Mouse (Mus musculus): ENCODE results near the gene Htr7. TPM values are rescaled to one million over a fixed set of nuclear protein-coding genes. Genes with fewer than 3 reads are reported as not detected.

Htr7 gene
- total RNA-seq (2021), result under 1 TPM; 0.43 to 0.59 TPM
- long read RNA-seq, experiment 1, result 0 reads
- long read RNA-seq, experiment 2, result 0 reads

- peak; percentile 37 for TF ChIP-seq CTCF (IDR thresholded peaks at IDR 0.05)
- intact Hi-C loops (cut with DNase I), result no loop called here
Observed at GRCm38 (mm10) chr19:36057231-36057811, at the start of gene Htr7. Gene Htr7 (minus strand): TSS chr19:36057507.

GRCm38 (mm10) chr19:36103909-36104308 is 46.6 kb upstream of the Htr7 start:
- no peak for TF ChIP-seq CTCF (IDR thresholded peaks at IDR 0.05)
- H3K27ac ChIP-seq, result no peak overlapping the region
- no peak for DNase-seq
- no peak overlapping the region for H3K4me3 ChIP-seq
- intact Hi-C loops (cut with DNase I), result no loop called here

More at GRCm38 (mm10) chr19:36057231-36057811, at the start of gene Htr7:
- peak within 1 kb of the TSS; percentile 54; the same call in 1 of the 2 replicates for H3K27ac ChIP-seq
- DNase-seq, result peak; percentile 52
- H3K4me3 ChIP-seq, result peak within 1 kb of the TSS; percentile 67

GRCm38 (mm10) chr19:36098916-36099315 is 41.6 kb upstream of the Htr7 start:
- Histone ChIP-seq H3K27ac (no peak overlapping the region), H3K4me3 (no peak overlapping the region)
- DNase-seq, result no peak
- intact Hi-C loops (cut with DNase I), result no loop called here
- no peak for TF ChIP-seq CTCF (IDR thresholded peaks at IDR 0.05)

GRCm38 (mm10) chr19:36098265-36098664 is 41.0 kb upstream of the Htr7 start:
- intact Hi-C loops (cut with DNase I), result no loop called here
- Histone ChIP-seq H3K27ac (no peak overlapping the region), H3K4me3 (no peak overlapping the region)
- TF ChIP-seq CTCF (IDR thresholded peaks at IDR 0.05), result no peak
- no peak for DNase-seq

- TF ChIP-seq CTCF (IDR thresholded peaks at IDR 0.05), result no peak
- H3K4me3 ChIP-seq, result no peak overlapping the region
- intact Hi-C loops (cut with DNase I), result no loop called here
- DNase-seq, result no peak
- H3K27ac ChIP-seq, result no peak overlapping the region
Observed at GRCm38 (mm10) chr19:36097194-36097593, 39.9 kb upstream of the Htr7 start.

- intact Hi-C loops (cut with DNase I), result no loop called here
- no peak overlapping the region for H3K27ac ChIP-seq
- H3K4me3 ChIP-seq, result no peak overlapping the region
- no peak for DNase-seq
- peak; percentile 64 for TF ChIP-seq CTCF (IDR thresholded peaks at IDR 0.05)
Observed at GRCm38 (mm10) chr19:36090781-36091180, 33.5 kb upstream of the Htr7 start.

- Histone ChIP-seq H3K4me3 (peak within 1 kb of the TSS; percentile 78), H3K27ac (peak within 1 kb of the TSS; percentile 84)
- no peak for TF ChIP-seq CTCF (IDR thresholded peaks at IDR 0.05)
- intact Hi-C loops (cut with DNase I), result loop anchor here (10.0 kb wide), 1 partner anchor 1089 kb away; no protein-coding TSS in a partner anchor
- DNase-seq, result peak; percentile 90
Observed at GRCm38 (mm10) chr19:36083262-36084225, 26.2 kb upstream of the Htr7 start, which contains the start of gene Rpp30. Gene Rpp30 (plus strand): TSS chr19:36083716.

GRCm38 (mm10) chr19:36082606-36083261 is 25.4 kb upstream of the Htr7 start:
- intact Hi-C loops (cut with DNase I), result loop anchor here (10.0 kb wide), 1 partner anchor 1088 kb away; no protein-coding TSS in a partner anchor
- peak overlapping the region; percentile 84 for H3K27ac ChIP-seq
- peak overlapping the region; percentile 78 for H3K4me3 ChIP-seq
- peak; percentile 76 for TF ChIP-seq CTCF (IDR thresholded peaks at IDR 0.05)
- DNase-seq, result peak; percentile 26

- TF ChIP-seq CTCF (IDR thresholded peaks at IDR 0.05), result peak; percentile 22
- no peak for DNase-seq
- Histone ChIP-seq H3K4me3 (no peak overlapping the region), H3K27ac (no peak overlapping the region)
- intact Hi-C loops (cut with DNase I), result no loop called here
Observed at GRCm38 (mm10) chr19:36062801-36063529, 5.7 kb upstream of the Htr7 start.

- TF ChIP-seq CTCF (IDR thresholded peaks at IDR 0.05), result no peak
- peak overlapping the region; percentile 54; the same call in 1 of the 2 replicates for H3K27ac ChIP-seq
- no peak for DNase-seq
- intact Hi-C loops (cut with DNase I), result no loop called here
- peak overlapping the region; percentile 67 for H3K4me3 ChIP-seq
Observed at GRCm38 (mm10) chr19:36056502-36057221, 645 bp downstream of the Htr7 start.

GRCm38 (mm10) chr19:36046046-36046445 is 11.3 kb downstream of the Htr7 start:
- intact Hi-C loops (cut with DNase I), result no loop called here
- no peak for TF ChIP-seq CTCF (IDR thresholded peaks at IDR 0.05)

More at GRCm38 (mm10) chr19:36046046-36046445, 11.3 kb downstream of the Htr7 start:
- Histone ChIP-seq H3K27ac (no peak overlapping the region), H3K4me3 (no peak overlapping the region)
- no peak for DNase-seq

All from gastrocnemius, adult 2 months (tissue).